Mouse (Mus musculus): ENCODE measurements around the gene Gtpbp10.

Gene Gtpbp10

GRCm38 (mm10) chr5:5496393-5496792 lies 62.9 kb downstream of the Gtpbp10 start:
- DNase-seq (ENCODE audit: low spot score) = no peak

DNA sequence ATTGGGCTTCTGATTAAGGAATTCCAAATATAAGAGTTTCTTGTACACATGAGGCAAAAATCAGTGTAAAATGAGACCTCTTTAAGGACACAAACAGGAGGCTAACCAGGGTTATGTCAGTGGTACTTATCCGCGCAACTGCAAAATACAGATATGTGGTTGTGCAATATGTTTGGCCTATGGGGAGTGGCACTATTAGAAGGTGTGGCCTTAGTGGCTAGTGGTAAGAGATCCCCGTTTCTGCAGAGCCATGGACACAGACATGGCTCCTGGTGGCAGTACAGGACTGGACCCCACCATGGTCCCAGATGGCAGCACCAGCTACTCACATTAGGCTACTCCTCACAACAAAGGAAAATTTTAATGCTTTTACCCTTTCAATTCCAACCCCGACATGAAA lies 64.3 kb downstream of the Gtpbp10 start:
- no peak for DNase-seq (ENCODE audit: low spot score)

GRCm38 (mm10) chr5:5494269-5495005 lies 64.9 kb downstream of the Gtpbp10 start:
- peak; percentile 26 for DNase-seq (ENCODE audit: low spot score)

GRCm38 (mm10) chr5:5492163-5492562 lies 67.2 kb downstream of the Gtpbp10 start:
- DNase-seq (ENCODE audit: low spot score) = no peak
